19 mouse cellular contexts compared by ENCODE assay signal in the genomic region with DNA sequence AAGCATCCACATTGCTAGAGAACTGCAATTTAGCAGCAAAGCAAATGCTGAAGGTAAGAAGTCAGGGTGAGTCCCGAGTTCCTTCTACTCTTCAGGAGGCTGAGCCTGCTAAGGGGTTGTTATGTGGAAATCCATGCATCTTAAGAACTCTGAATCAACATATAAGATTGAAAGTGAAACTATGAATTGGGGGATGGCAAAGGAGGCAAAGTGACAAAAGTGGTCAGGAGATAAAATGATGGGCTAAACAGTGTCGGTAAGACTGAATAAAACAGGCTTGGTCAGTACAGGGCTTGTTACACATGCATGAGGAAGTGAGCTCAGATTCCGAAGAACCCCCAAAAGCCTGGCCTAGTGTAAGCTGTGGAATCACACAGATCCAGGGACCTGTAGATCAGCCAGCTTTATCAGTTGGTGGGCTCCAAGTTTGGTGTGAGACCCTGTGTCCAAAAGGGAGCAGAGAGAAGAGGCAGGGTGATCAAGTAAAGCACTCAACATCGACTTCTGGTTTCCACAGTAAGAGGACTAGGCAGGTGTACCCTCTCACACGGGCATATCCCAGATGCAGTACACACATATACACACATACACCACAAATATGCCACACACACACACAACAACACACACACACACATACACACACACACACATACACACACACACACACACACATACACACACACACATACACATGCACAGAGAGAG.
A peak's percentile ranks its signal among the peaks of the same experiment; 100 is the strongest.
DNase-seq lines count a peak whose midpoint lies in the region; ATAC-seq lines count a peak whose summit lies in the region.
"Had no signal": no experiment of that assay in that cellular context is flagged by ENCODE, and none has a peak within 500 bp of the region (broad histone marks: within the 10 kb centered on the region; RNA-seq: fewer than 3 reads in every experiment).

No protein-coding gene starts in this region.

- peak overlapping the region; percentile 42 for H3K4me3 ChIP-seq in megakaryocyte, embryonic 14.5 days (replicated peaks)
- H3K4me3 ChIP-seq: embryonic facial prominence, embryonic 13.5 days; forebrain, embryonic 12.5 days; gastrocnemius, adult 2 months; heart, adult 2 months; heart, embryonic 12.5 days; hindbrain, embryonic 12.5 days had no signal

- no peak for DNase-seq in frontal cortex, adult 2 months (ENCODE audit: extremely low spot score in 1 of 2, low spot score in 1 of 2)
- DNase-seq in heart, postnatal 25 days (ENCODE audit: low spot score): no peak
- no peak for DNase-seq in urinary bladder, postnatal 10 days (ENCODE audit: low spot score)
- no peak for DNase-seq in heart, adult 8-10 months (ENCODE audit: low spot score)
- DNase-seq: adrenal gland, adult 8-10 months; adrenal gland, postnatal 36 days; cerebellum, adult 8-10 months; gastrocnemius, adult 2 months; heart, adult 2 months; heart, postnatal 36 days had no signal

- peak; percentile 44; the same call in 1 of the 2 replicates for ATAC-seq in frontal cortex, adult (ENCODE audit: low TSS enrichment)
- peak; percentile 88 for ATAC-seq in common myeloid progenitor, adult 5-6 weeks (replicated peaks; ENCODE audit: low read depth, poor library complexity, severe bottlenecking)
- ATAC-seq: forebrain, embryonic 16.5 days; hindbrain, postnatal 0 days had no signal

- H3K27me3 ChIP-seq in megakaryocyte, embryonic 14.5 days (replicated peaks): no peaks in the 10 kb centered on the region
- H3K27me3 ChIP-seq: embryonic facial prominence, embryonic 13.5 days; forebrain, embryonic 12.5 days; heart, embryonic 12.5 days; hindbrain, embryonic 12.5 days had no signal

- H3K4me1 ChIP-seq in megakaryocyte, embryonic 14.5 days: no peaks in the 10 kb centered on the region; the same call in 1 of the 2 replicates
- H3K4me1 ChIP-seq: embryonic facial prominence, embryonic 13.5 days; forebrain, embryonic 12.5 days; heart, embryonic 12.5 days; hindbrain, embryonic 12.5 days had no signal

- H3K36me3 ChIP-seq in megakaryocyte, embryonic 14.5 days (replicated peaks; ENCODE audit: low read length): no peaks in the 10 kb centered on the region
- H3K36me3 ChIP-seq: embryonic facial prominence, embryonic 13.5 days; forebrain, embryonic 12.5 days; heart, embryonic 12.5 days; hindbrain, embryonic 12.5 days had no signal

- intact Hi-C loops in heart, postnatal 25 days (cut with DNase I): no loop called here

- H3K9me3 ChIP-seq in megakaryocyte, embryonic 14.5 days: no peaks in the 10 kb centered on the region
- H3K9me3 ChIP-seq: embryonic facial prominence, embryonic 13.5 days; forebrain, embryonic 12.5 days; heart, embryonic 12.5 days; hindbrain, embryonic 12.5 days had no signal
